Mouse (Mus musculus) hindbrain, embryonic 11.5 days (tissue): ENCODE results near the gene Zbed4. TPM values are rescaled to one million over a fixed set of nuclear protein-coding genes. Genes with fewer than 3 reads are reported as not detected.
"Not testable (repeated sequence)": the region's sequence is repeated elsewhere in the genome, so short reads cannot be mapped to it uniquely, and the experiment has no call there.

Experiments
- ATAC-seq: fragments of 200-750 bp; cut with Nextera tagmentation; 2 replicates; pipeline ENCODE4 v1.8.0; 2017; ENCODE audit warnings: mild to moderate bottlenecking, moderate TSS enrichment, moderate library complexity; ENCODE audit not compliant: low FRiP score
- DNase-seq: peaks from one replicate; pipeline ENCODE4 v3.0.0-alpha.2; 2015; ENCODE audit warnings: low spot score
- H3K27ac ChIP-seq: fragments of 300-500 bp; sonication (generic); 2 replicates; pipeline ENCODE4 v1.5.1; 2014; ENCODE audit warnings: mild to moderate bottlenecking, low read depth, low read length
- H3K27me3 ChIP-seq: fragments of 300-500 bp; sonication (generic); 2 replicates; pipeline ENCODE4 v1.6.1; 2014; ENCODE audit warnings: mild to moderate bottlenecking, low read length, moderate library complexity, mixed read lengths; ENCODE audit not compliant: control insufficient read depth, insufficient read depth
- H3K36me3 ChIP-seq: fragments of 300-500 bp; sonication (generic); 2 replicates; pipeline ENCODE4 v1.6.1; 2014; ENCODE audit warnings: mild to moderate bottlenecking, low read length, moderate library complexity, mixed read lengths; ENCODE audit not compliant: control insufficient read depth, insufficient read depth
- H3K4me1 ChIP-seq: fragments of 300-500 bp; sonication (generic); replicated peaks from 2 replicates; pipeline ENCODE4 v1.6.1; 2014; ENCODE audit warnings: low read length, mixed read lengths; ENCODE audit not compliant: control insufficient read depth, insufficient read depth
- H3K4me2 ChIP-seq: fragments of 300-500 bp; sonication (generic); replicated peaks from 2 replicates; pipeline ENCODE4 v1.6.1; 2014; ENCODE audit warnings: mild to moderate bottlenecking, low read depth, low read length
- H3K4me3 ChIP-seq: fragments of 300-500 bp; sonication (generic); 2 replicates; pipeline ENCODE4 v1.5.1; 2014; ENCODE audit warnings: low read depth, low read length
- H3K9ac ChIP-seq: fragments of 300-500 bp; sonication (generic); 2 replicates; pipeline ENCODE4 v1.6.1; 2014; ENCODE audit warnings: low read depth, low read length
- H3K9me3 ChIP-seq: fragments of 300-500 bp; sonication (generic); 2 replicates; pipeline ENCODE4 v1.6.1; 2016; ENCODE audit warnings: low read length; ENCODE audit not compliant: control insufficient read depth
- WGBS: fragments of 180-500 bp; shearing (Covaris S2); extraction: QIAGEN DNeasy Blood & Tissue Kit; methylation state at CpG from one replicate; pipeline ENCODE4 v1.1.7; 2014; 5-methylcytosine and 5-hydroxymethylcytosine counted together
- polyA plus RNA-seq: library from polyadenylated mRNA; unstranded; fragments of >200 nt; fragmentation: Nextera tagmentation; extraction: Ambion mirVana; gene quantifications from 2 replicates; pipeline ENCODE4 v1.2.1, GENCODE M21; 2014

Gene Zbed4
- polyA plus RNA-seq, 1 experiment from 2014 or later, result 38.2 TPM

- WGBS, result 50% methylated on average over 3 of the region's 3 CpGs
- H3K27me3 ChIP-seq, result no peaks in the 10 kb centered on the region
- H3K4me3 ChIP-seq, result no peak overlapping the region
- no peak for DNase-seq
- H3K9me3 ChIP-seq, result no peaks in the 10 kb centered on the region
- no peaks in the 10 kb centered on the region for H3K36me3 ChIP-seq
- peaks cover 4% of the 10 kb centered on the region; the same call in 1 of the 2 replicates for H3K4me1 ChIP-seq
- no peak overlapping the region for H3K9ac ChIP-seq
- ATAC-seq, result no peak
- H3K27ac ChIP-seq, result no peak overlapping the region
- no peak overlapping the region for H3K4me2 ChIP-seq
Measured at GRCm38 (mm10) chr15:88745926-88746325, 5.5 kb upstream of the Zbed4 start.

GRCm38 (mm10) chr15:88749617-88750016 lies 1.8 kb upstream of the Zbed4 start:
- not testable (repeated sequence) for ATAC-seq, H3K9me3 ChIP-seq

GRCm38 (mm10) chr15:88750032-88750431 lies 1.4 kb upstream of the Zbed4 start:
- H3K4me2 ChIP-seq, result no peak overlapping the region
- ATAC-seq (no peak), DNase-seq (no peak)
- H3K9ac ChIP-seq, result no peak overlapping the region
- no peaks in the 10 kb centered on the region for H3K9me3 ChIP-seq
- 0 out of 2 replicates have a peak, but pooled peaks cover 2% of the 10 kb centered on the region for H3K36me3 ChIP-seq
- no peak overlapping the region for H3K4me3 ChIP-seq
- H3K27me3 ChIP-seq, result no peaks in the 10 kb centered on the region
- H3K27ac ChIP-seq, result no peak overlapping the region
- H3K4me1 ChIP-seq, result peaks cover 4% of the 10 kb centered on the region; the same call in 1 of the 2 replicates
- WGBS, result 93% methylated on average over 10 of the region's 10 CpGs

More at GRCm38 (mm10) chr15:88749617-88750016, 1.8 kb upstream of the Zbed4 start:
- not testable (repeated sequence) for H3K4me1 ChIP-seq, H3K27ac ChIP-seq, H3K4me2 ChIP-seq, H3K27me3 ChIP-seq, H3K36me3 ChIP-seq, H3K4me3 ChIP-seq, DNase-seq, H3K9ac ChIP-seq
- WGBS, result 93% methylated on average over 8 of the region's 8 CpGs

- ATAC-seq (peak; percentile 97), DNase-seq (peak; percentile 99)
- H3K4me3 ChIP-seq, result peak overlapping the region; percentile 86
- peak overlapping the region; percentile 72 for H3K9ac ChIP-seq
- H3K27me3 ChIP-seq, result no peaks in the 10 kb centered on the region
- H3K4me2 ChIP-seq, result peak overlapping the region; percentile 74
- peak overlapping the region; percentile 74 for H3K27ac ChIP-seq
- H3K36me3 ChIP-seq, result 0 out of 2 replicates have a peak, but pooled peaks cover 3% of the 10 kb centered on the region
- no peaks in the 10 kb centered on the region for H3K9me3 ChIP-seq
- WGBS, result 6% methylated on average over 54 of the region's 54 CpGs
- H3K4me1 ChIP-seq, result peaks cover 4% of the 10 kb centered on the region; the same call in 1 of the 2 replicates
Measured at GRCm38 (mm10) chr15:88750677-88751563, 540 bp upstream of the Zbed4 start.

GRCm38 (mm10) chr15:88752403-88752733 lies 908 bp downstream of the Zbed4 start:
- ATAC-seq (no peak), DNase-seq (no peak)
- Histone ChIP-seq H3K4me3 (peak overlapping the region; percentile 86), H3K4me1 (peaks cover 4% of the 10 kb centered on the region; the same call in 1 of the 2 replicates), H3K9ac (peak overlapping the region; percentile 95), H3K4me2 (peak overlapping the region; percentile 55), H3K9me3 (no peaks in the 10 kb centered on the region), H3K27me3 (no peaks in the 10 kb centered on the region), H3K36me3 (0 out of 2 replicates have a peak, but pooled peaks cover 3% of the 10 kb centered on the region), H3K27ac (peak overlapping the region; percentile 92)
- WGBS, result 1% methylated on average over 8 of the region's 8 CpGs

GRCm38 (mm10) chr15:88754896-88755295 lies 3.4 kb downstream of the Zbed4 start:
- Histone ChIP-seq H3K4me3 (no peak overlapping the region), H3K9me3 (no peaks in the 10 kb centered on the region), H3K9ac (no peak overlapping the region), H3K27me3 (no peaks in the 10 kb centered on the region), H3K4me2 (no peak overlapping the region), H3K36me3 (0 out of 2 replicates have a peak, but pooled peaks cover 6% of the 10 kb centered on the region), H3K4me1 (peaks cover 4% of the 10 kb centered on the region; the same call in 1 of the 2 replicates), H3K27ac (no peak overlapping the region)
- no peak for DNase-seq
- ATAC-seq, result no peak
- WGBS, result 96% methylated on average over 2 of the region's 2 CpGs

- WGBS, result over 99% methylated on average over 18 of the region's 18 CpGs
- H3K36me3 ChIP-seq, result 0 out of 2 replicates have a peak, but pooled peaks cover 6% of the 10 kb centered on the region
- no peaks in the 10 kb centered on the region for H3K27me3 ChIP-seq
- H3K27ac ChIP-seq, result no peak overlapping the region
- no peak for DNase-seq
- peaks cover under 1% of the 10 kb centered on the region; the same call in 1 of the 2 replicates for H3K4me1 ChIP-seq
- no peak overlapping the region for H3K4me2 ChIP-seq
- ATAC-seq, result no peak
- no peak overlapping the region for H3K9ac ChIP-seq
- H3K9me3 ChIP-seq, result no peaks in the 10 kb centered on the region
- no peak overlapping the region for H3K4me3 ChIP-seq
Measured at GRCm38 (mm10) chr15:88755761-88756160, 4.3 kb downstream of the Zbed4 start.

- Histone ChIP-seq H3K36me3 (0 out of 2 replicates have a peak, but pooled peaks cover 8% of the 10 kb centered on the region), H3K4me2 (no peak overlapping the region), H3K27me3 (no peaks in the 10 kb centered on the region), H3K4me3 (no peak overlapping the region), H3K9me3 (no peaks in the 10 kb centered on the region), H3K4me1 (no peaks in the 10 kb centered on the region), H3K9ac (no peak overlapping the region), H3K27ac (no peak overlapping the region)
- 91% methylated on average over 3 of the region's 3 CpGs for WGBS
- DNase-seq, result no peak
- ATAC-seq, result no peak
Measured at GRCm38 (mm10) chr15:88758061-88758460, 6.6 kb downstream of the Zbed4 start.
